Mouse (Mus musculus) heart, adult 9 months (tissue): Measurements from ENCODE around the gene Ppp2r5d.
A peak's percentile ranks its signal among the peaks of the same experiment; 100 is the strongest.

Experiments
- DNase-seq, 2 experiments: peaks; one replicate each; pipeline ENCODE4 v3.0.0; 2022; ENCODE audit warnings: low spot score in 2 of 2

Ppp2r5d gene

GRCm38 (mm10) chr17:46714756-46715481, 10.0 kb upstream of the Ppp2r5d start:
- no peak for DNase-seq

GRCm38 (mm10) chr17:46713849-46714248, 8.9 kb upstream of the Ppp2r5d start:
- no peak for DNase-seq

- DNase-seq, result no peak
These were observed 7.5 kb upstream of the Ppp2r5d start for GRCm38 (mm10) chr17:46712442-46712841.

GRCm38 (mm10) chr17:46711612-46712271, 6.8 kb upstream of the Ppp2r5d start:
- no peak for DNase-seq

- peak; percentile 94 for DNase-seq
These were observed 6.2 kb upstream of the Ppp2r5d start, which contains the start of gene Pex6 for GRCm38 (mm10) chr17:46710959-46711597. Gene Pex6, plus strand, starts transcription at chr17:46711463.

- DNase-seq, result peak in 1 of 2 experiments; percentile 36
These were observed 1.6 kb upstream of the Ppp2r5d start for GRCm38 (mm10) chr17:46706375-46707089.

- no peak for DNase-seq
These were observed 682 bp downstream of the Ppp2r5d start for GRCm38 (mm10) chr17:46703971-46704886.

GRCm38 (mm10) chr17:46702506-46702905, 2.4 kb downstream of the Ppp2r5d start:
- DNase-seq, result no peak

GRCm38 (mm10) chr17:46702100-46702499, 2.8 kb downstream of the Ppp2r5d start:
- DNase-seq, result no peak

GRCm38 (mm10) chr17:46701489-46701888, 3.4 kb downstream of the Ppp2r5d start:
- DNase-seq, result no peak

- DNase-seq, result no peak
These were observed 5.0 kb downstream of the Ppp2r5d start for GRCm38 (mm10) chr17:46699912-46700311.

GRCm38 (mm10) chr17:46699245-46699644, 5.7 kb downstream of the Ppp2r5d start:
- DNase-seq, result no peak

GRCm38 (mm10) chr17:46698515-46698914, 6.4 kb downstream of the Ppp2r5d start:
- no peak for DNase-seq

GRCm38 (mm10) chr17:46694517-46695063, 10.3 kb downstream of the Ppp2r5d start:
- no peak for DNase-seq

- DNase-seq, result no peak
These were observed 13.5 kb downstream of the Ppp2r5d start for GRCm38 (mm10) chr17:46691390-46691789.

- DNase-seq, result no peak
These were observed 14.2 kb downstream of the Ppp2r5d start for GRCm38 (mm10) chr17:46690665-46691064.

GRCm38 (mm10) chr17:46685913-46686312, 19.0 kb downstream of the Ppp2r5d start:
- no peak for DNase-seq

- DNase-seq, result no peak
These were observed 22.1 kb downstream of the Ppp2r5d start for GRCm38 (mm10) chr17:46682654-46683389.

- peak in 1 of 2 experiments; percentile 35 for DNase-seq
These were observed 23.3 kb downstream of the Ppp2r5d start for GRCm38 (mm10) chr17:46681466-46682118.
